Mouse (Mus musculus): Measurements from ENCODE around the gene Trmt1. TPM values are rescaled to one million over a fixed set of nuclear protein-coding genes. Genes with fewer than 3 reads are reported as not detected.

The Trmt1 gene
- 56.2 and 63.9 TPM in 2 replicates for polyA plus RNA-seq (2015; fragmentation: Nextera tagmentation; extraction: Ambion mirVana)

- H3K9me3 ChIP-seq = no peaks in the 10 kb centered on the region
- peak within 1 kb of the TSS; percentile 94 for H3K27ac ChIP-seq
- peak within 1 kb of the TSS; percentile 81 for H3K4me2 ChIP-seq
- H3K4me3 ChIP-seq (replicated peaks) = peak within 1 kb of the TSS; percentile 100
- no peaks in the 10 kb centered on the region for H3K27me3 ChIP-seq (replicated peaks)
- WGBS = 7% methylated on average over 20 of the region's 20 CpGs
- H3K9ac ChIP-seq = peak within 1 kb of the TSS; percentile 100
- no peak; the same call in 1 of the 2 replicates for ATAC-seq (ENCODE audit: insufficient read depth, low FRiP score, low read depth)
- H3K36me3 ChIP-seq = 0 out of 2 replicates have a peak, but pooled peaks cover 13% of the 10 kb centered on the region
- H3K4me1 ChIP-seq = peaks cover 40% of the 10 kb centered on the region
Measured at GRCm38 (mm10) chr8:84686191-84687002, at the start of gene Trmt1. Gene Trmt1, plus strand, starts transcription at chr8:84686307.

- no peaks in the 10 kb centered on the region for H3K36me3 ChIP-seq
- no peaks in the 10 kb centered on the region for H3K27me3 ChIP-seq (replicated peaks)
- H3K27ac ChIP-seq = peak overlapping the region; percentile 92
- WGBS = 41% methylated on average over 8 of the region's 8 CpGs
- H3K4me2 ChIP-seq = peak overlapping the region; percentile 88
- no peak for ATAC-seq (ENCODE audit: insufficient read depth, low FRiP score, low read depth)
- H3K4me3 ChIP-seq (replicated peaks) = peak overlapping the region; percentile 55
- peak overlapping the region; percentile 60; the same call in 1 of the 2 replicates for H3K9ac ChIP-seq
- peaks cover 21% of the 10 kb centered on the region for H3K4me1 ChIP-seq
- no peaks in the 10 kb centered on the region for H3K9me3 ChIP-seq
Measured at GRCm38 (mm10) chr8:84637946-84638554, 48.1 kb upstream of the Trmt1 start.

GRCm38 (mm10) chr8:84638555-84639161 lies 47.4 kb upstream of the Trmt1 start:
- under 1% methylated on average over 49 of the region's 52 CpGs for WGBS
- peak overlapping the region; percentile 60 for H3K9ac ChIP-seq
- no peak; the same call in 1 of the 2 replicates for ATAC-seq (ENCODE audit: insufficient read depth, low FRiP score, low read depth)

GRCm38 (mm10) chr8:84639162-84640009 lies 46.7 kb upstream of the Trmt1 start:
- Histone ChIP-seq H3K27ac (peak overlapping the region; percentile 92), H3K4me2 (peak overlapping the region; percentile 88), H3K27me3 (replicated peaks) (no peaks in the 10 kb centered on the region), H3K4me3 (replicated peaks) (peak overlapping the region; percentile 55), H3K36me3 (no peaks in the 10 kb centered on the region), H3K9me3 (no peaks in the 10 kb centered on the region), H3K4me1 (peaks cover 21% of the 10 kb centered on the region), H3K9ac (0 out of 2 replicates have a peak overlapping the region, but pooled peaks have one; percentile 60)
- WGBS = under 1% methylated on average over 88 of the region's 106 CpGs
- ATAC-seq (ENCODE audit: insufficient read depth, low FRiP score, low read depth) = peak; percentile 97

More at GRCm38 (mm10) chr8:84638555-84639161, 47.4 kb upstream of the Trmt1 start:
- H3K4me3 ChIP-seq (replicated peaks) = peak overlapping the region; percentile 55
- H3K27ac ChIP-seq = peak overlapping the region; percentile 92
- H3K4me1 ChIP-seq = peaks cover 21% of the 10 kb centered on the region
- no peaks in the 10 kb centered on the region for H3K36me3 ChIP-seq
- H3K9me3 ChIP-seq = no peaks in the 10 kb centered on the region
- peak overlapping the region; percentile 88 for H3K4me2 ChIP-seq
- H3K27me3 ChIP-seq (replicated peaks) = no peaks in the 10 kb centered on the region

- 30% methylated on average over 9 of the region's 9 CpGs for WGBS
- Histone ChIP-seq H3K27me3 (replicated peaks) (no peaks in the 10 kb centered on the region), H3K4me3 (replicated peaks) (peak overlapping the region; percentile 50), H3K9ac (no peak overlapping the region), H3K27ac (0 out of 2 replicates have a peak overlapping the region, but pooled peaks have one; percentile 22), H3K4me1 (peaks cover 16% of the 10 kb centered on the region), H3K36me3 (no peaks in the 10 kb centered on the region), H3K4me2 (peak overlapping the region; percentile 58), H3K9me3 (no peaks in the 10 kb centered on the region)
- no peak for ATAC-seq (ENCODE audit: insufficient read depth, low FRiP score, low read depth)
Measured at GRCm38 (mm10) chr8:84640010-84640588, 46.0 kb upstream of the Trmt1 start.

- H3K27me3 ChIP-seq (replicated peaks) = no peaks in the 10 kb centered on the region
- peaks cover 10% of the 10 kb centered on the region for H3K4me1 ChIP-seq
- no peaks in the 10 kb centered on the region for H3K36me3 ChIP-seq
- no peak overlapping the region for H3K27ac ChIP-seq
- H3K4me3 ChIP-seq (replicated peaks) = no peak overlapping the region
- ATAC-seq (ENCODE audit: insufficient read depth, low FRiP score, low read depth) = no peak
- WGBS = 71% methylated on average over 7 of the region's 7 CpGs
- H3K4me2 ChIP-seq = no peak overlapping the region
- no peaks in the 10 kb centered on the region for H3K9me3 ChIP-seq
- no peak overlapping the region for H3K9ac ChIP-seq
Measured at GRCm38 (mm10) chr8:84640617-84641294, 45.4 kb upstream of the Trmt1 start.

- Histone ChIP-seq H3K4me3 (replicated peaks) (no peak overlapping the region), H3K36me3 (no peaks in the 10 kb centered on the region), H3K27me3 (replicated peaks) (no peaks in the 10 kb centered on the region), H3K4me2 (no peak overlapping the region), H3K27ac (no peak overlapping the region), H3K4me1 (peaks cover 10% of the 10 kb centered on the region; the same call in 1 of the 2 replicates), H3K9ac (no peak overlapping the region), H3K9me3 (no peaks in the 10 kb centered on the region)
- 74% methylated on average over 1 of the region's 1 CpGs for WGBS
- ATAC-seq (ENCODE audit: insufficient read depth, low FRiP score, low read depth) = no peak
Measured at GRCm38 (mm10) chr8:84641578-84642361, 44.3 kb upstream of the Trmt1 start.

- no peaks in the 10 kb centered on the region for H3K27me3 ChIP-seq (replicated peaks)
- no peaks in the 10 kb centered on the region for H3K36me3 ChIP-seq
- H3K9me3 ChIP-seq = no peaks in the 10 kb centered on the region
- no peak overlapping the region for H3K4me3 ChIP-seq (replicated peaks)
- 52% methylated on average over 5 of the region's 5 CpGs for WGBS
- H3K9ac ChIP-seq = no peak overlapping the region
- peaks cover 15% of the 10 kb centered on the region for H3K4me1 ChIP-seq
- no peak overlapping the region for H3K4me2 ChIP-seq
- H3K27ac ChIP-seq = no peak overlapping the region
- no peak for ATAC-seq (ENCODE audit: insufficient read depth, low FRiP score, low read depth)
Measured at GRCm38 (mm10) chr8:84643019-84643418, 43.1 kb upstream of the Trmt1 start.

GRCm38 (mm10) chr8:84646800-84647199 lies 39.3 kb upstream of the Trmt1 start:
- H3K27me3 ChIP-seq (replicated peaks) = no peaks in the 10 kb centered on the region
- ATAC-seq (ENCODE audit: insufficient read depth, low FRiP score, low read depth) = no peak
- H3K9me3 ChIP-seq = no peaks in the 10 kb centered on the region
- H3K27ac ChIP-seq = no peak overlapping the region
- H3K9ac ChIP-seq = no peak overlapping the region
- no peak overlapping the region for H3K4me3 ChIP-seq (replicated peaks)
- H3K4me1 ChIP-seq = peaks cover 8% of the 10 kb centered on the region
- no peak overlapping the region for H3K4me2 ChIP-seq
- no peaks in the 10 kb centered on the region for H3K36me3 ChIP-seq
- 59% methylated on average over 6 of the region's 6 CpGs for WGBS

GRCm38 (mm10) chr8:84647461-84647901 lies 38.6 kb upstream of the Trmt1 start:
- no peaks in the 10 kb centered on the region for H3K9me3 ChIP-seq
- 7% methylated on average over 14 of the region's 14 CpGs for WGBS
- H3K4me2 ChIP-seq = peak overlapping the region; percentile 45
- peak; percentile 63 for ATAC-seq (ENCODE audit: insufficient read depth, low FRiP score, low read depth)
- no peaks in the 10 kb centered on the region for H3K36me3 ChIP-seq
- no peak overlapping the region for H3K27ac ChIP-seq
- peak overlapping the region; percentile 12; the same call in 1 of the 2 replicates for H3K4me3 ChIP-seq (replicated peaks)
- peaks cover 8% of the 10 kb centered on the region for H3K4me1 ChIP-seq
- H3K27me3 ChIP-seq (replicated peaks) = no peaks in the 10 kb centered on the region
- H3K9ac ChIP-seq = no peak overlapping the region
